Mouse (Mus musculus) gastrocnemius, postnatal 14 days (tissue): Measurements from ENCODE around the gene Prkg2. TPM values are rescaled to one million over a fixed set of nuclear protein-coding genes. Genes with fewer than 3 reads are reported as not detected.

Experiments
- DNase-seq: peaks from one replicate; pipeline ENCODE4 v3.0.0; 2021; ENCODE audit warnings: mixed read lengths
- intact Hi-C: fragments of 180-260 bp; cut with DNase I; formaldehyde crosslinking; loops from one replicate; pipeline ENCODE4 v1.15.1; 2025; ENCODE audit warnings: low total_unique reads
- long read RNA-seq, 2 experiments: library from polyadenylated mRNA; stranded (forward); transcript quantifications; one replicate each; pipeline ENCODE4 v2.0.0; 2021
- total RNA-seq, 2 experiments: library from RNA; stranded (reverse); gene quantifications; 2 replicates each; pipeline ENCODE4 v1.2.3; 2021

Gene Prkg2
- under 1 TPM; 0.73 to 0.90 TPM for total RNA-seq
- long read RNA-seq, experiment 1: 0 reads
- long read RNA-seq, experiment 2, partial matches to known transcripts: 1 of 1 reads
- long read RNA-seq, experiment 2, other reads (novel, unspliced or antisense): 0 of 1 reads

- peak; percentile 41 for DNase-seq
Measured at GRCm38 (mm10) chr5:99036596-99037441, at the start of gene Prkg2. Gene Prkg2, minus strand, starts transcription at chr5:99037351.

DNA sequence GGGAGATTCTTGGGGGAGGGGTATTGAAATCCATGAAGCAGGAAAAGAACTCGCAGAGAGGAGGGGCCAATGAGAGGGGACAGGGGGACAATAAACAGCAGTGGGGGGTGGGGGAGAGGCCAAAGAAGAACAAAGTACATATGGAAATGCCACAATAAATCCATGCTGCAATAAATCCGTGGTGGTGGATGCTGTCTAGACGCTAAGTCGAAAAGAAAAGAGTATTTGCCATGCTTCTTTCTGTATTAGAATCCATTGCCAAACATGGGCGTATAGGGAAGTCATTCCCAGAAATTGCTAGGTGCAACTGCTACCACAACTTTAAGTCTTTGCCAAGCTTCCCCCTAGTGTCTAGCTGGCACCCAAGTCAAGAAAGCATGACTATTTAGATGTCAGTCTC is 46.8 kb upstream of the Prkg2 start:
- no peak for DNase-seq
- intact Hi-C loops: no loop called here

More at GRCm38 (mm10) chr5:99036596-99037441, at the start of gene Prkg2:
- intact Hi-C loops: no loop called here

GRCm38 (mm10) chr5:99078375-99078774 is 41.2 kb upstream of the Prkg2 start:
- intact Hi-C loops: no loop called here
- DNase-seq: no peak

DNA sequence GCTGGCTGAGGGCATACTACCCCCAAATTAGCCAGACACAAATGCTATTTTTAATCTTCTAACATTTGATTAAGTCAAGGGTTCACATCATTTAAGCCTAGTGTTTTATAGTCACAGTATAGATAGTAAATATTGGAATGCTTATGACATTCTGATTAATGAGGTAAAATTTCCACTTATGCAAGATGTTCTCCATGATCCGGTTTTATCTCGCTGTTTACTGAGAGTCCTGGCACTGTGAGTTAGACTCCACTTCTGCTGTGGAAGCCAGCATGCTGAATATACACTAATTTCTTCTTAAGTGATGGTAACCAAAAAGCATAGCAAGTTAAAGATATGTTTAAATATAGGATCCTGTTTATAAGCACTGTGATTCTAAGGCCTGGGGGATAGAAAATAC is 31.2 kb upstream of the Prkg2 start:
- no peak for DNase-seq
- intact Hi-C loops: no loop called here

DNA sequence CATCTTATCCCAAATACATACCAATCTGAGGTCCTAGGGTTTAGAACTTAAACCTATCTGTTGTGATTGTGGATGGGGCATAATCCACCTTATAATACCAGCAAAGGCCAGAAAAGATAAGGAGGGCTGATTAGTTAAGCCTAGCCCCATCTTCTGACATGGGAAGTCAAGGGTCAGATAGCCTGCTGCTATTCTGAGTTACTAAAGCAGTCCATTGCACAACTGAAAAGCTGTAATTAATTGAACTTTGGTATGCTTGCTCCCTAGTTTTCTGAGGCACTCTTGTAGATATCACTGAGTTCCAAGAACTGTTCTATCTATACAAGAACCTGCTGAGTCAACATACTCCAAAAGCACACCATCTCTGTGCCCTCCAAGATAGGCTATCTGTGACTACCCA is 25.4 kb upstream of the Prkg2 start:
- no peak for DNase-seq
- intact Hi-C loops: no loop called here

DNA sequence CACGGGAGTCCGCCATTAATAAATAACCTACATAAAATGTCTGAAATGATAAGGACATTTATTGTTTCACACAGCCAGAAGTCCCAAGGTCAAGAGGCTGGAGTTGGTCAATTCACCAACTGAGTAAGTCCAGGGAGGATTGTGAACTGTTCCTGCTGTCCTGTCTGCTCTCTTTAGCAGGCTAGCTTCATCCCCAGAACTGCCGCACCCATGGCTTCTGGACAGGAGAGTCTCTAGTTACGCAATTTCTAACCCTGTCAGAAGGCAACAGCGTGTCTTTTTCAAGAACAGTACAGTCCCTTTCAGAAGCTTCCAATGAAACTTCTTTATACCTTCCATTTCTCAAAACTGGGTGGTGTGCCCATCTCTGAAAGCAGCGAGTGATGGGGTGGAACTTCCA is 1.9 kb upstream of the Prkg2 start:
- no peak for DNase-seq
- intact Hi-C loops: no loop called here

- DNase-seq: no peak
- intact Hi-C loops: no loop called here
Measured at GRCm38 (mm10) chr5:99037442-99037811, 276 bp upstream of the Prkg2 start.

DNA sequence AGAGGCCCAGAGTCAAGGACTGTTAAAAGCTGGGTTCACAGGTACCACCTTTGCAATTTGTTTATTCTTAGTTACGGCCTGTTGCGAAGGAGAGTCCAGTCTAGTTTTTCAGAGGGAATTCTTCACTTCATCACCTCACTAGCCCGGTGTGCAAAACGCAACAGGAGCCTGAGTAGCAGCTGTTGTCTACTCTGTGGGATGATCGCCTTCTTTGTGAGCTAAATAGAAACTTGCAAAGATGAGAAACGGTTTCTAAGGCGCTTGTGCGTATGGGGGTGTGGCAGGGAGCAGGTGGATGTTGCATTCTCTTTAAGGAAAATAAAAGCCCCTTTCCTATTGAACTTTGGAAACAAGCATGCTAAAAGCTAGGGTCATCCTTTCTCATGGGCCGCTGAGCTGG is 1.2 kb downstream of the Prkg2 start:
- DNase-seq: no peak
- intact Hi-C loops: no loop called here

- intact Hi-C loops: no loop called here
- no peak for DNase-seq
Measured at GRCm38 (mm10) chr5:99031551-99032149, 5.5 kb downstream of the Prkg2 start.

GRCm38 (mm10) chr5:99026343-99026742 is 10.8 kb downstream of the Prkg2 start:
- intact Hi-C loops: no loop called here
- DNase-seq: no peak

GRCm38 (mm10) chr5:99019709-99020108 is 17.4 kb downstream of the Prkg2 start:
- intact Hi-C loops: no loop called here
- no peak for DNase-seq

GRCm38 (mm10) chr5:99015140-99015539 is 22.0 kb downstream of the Prkg2 start:
- intact Hi-C loops: no loop called here
- DNase-seq: no peak

DNA sequence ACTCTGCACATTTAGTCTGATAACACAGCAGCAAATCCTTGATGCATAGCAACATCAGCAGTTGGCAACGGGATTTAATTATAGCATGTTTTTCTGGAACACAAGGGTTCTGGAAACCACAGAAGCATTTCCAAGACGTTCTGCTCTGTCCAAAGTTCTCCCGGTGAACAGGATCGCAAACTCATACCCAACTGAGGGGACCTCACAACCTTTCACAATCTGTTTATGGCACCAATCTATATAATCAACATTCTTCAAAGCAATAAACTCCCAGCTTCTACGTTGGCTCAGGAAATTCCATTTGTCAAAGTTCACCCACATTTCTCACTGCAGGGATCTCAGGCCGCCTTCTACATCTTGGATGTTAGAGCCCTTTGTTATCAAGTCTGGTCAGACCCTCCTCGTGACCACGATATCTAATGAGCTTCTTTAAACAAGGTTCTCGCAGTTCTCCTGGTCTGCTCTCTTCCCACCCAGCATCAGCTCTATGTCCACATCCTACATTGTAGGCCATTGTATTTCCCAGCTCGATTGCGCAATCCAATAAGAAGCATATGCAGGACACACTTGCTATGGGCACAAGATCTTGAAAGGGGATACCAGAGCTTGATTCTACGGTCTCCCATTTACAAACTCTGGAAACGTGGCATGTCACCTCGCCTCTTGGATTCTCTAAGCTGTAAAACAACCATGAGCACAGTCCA is 26.6 kb downstream of the Prkg2 start:
- no peak for DNase-seq
- intact Hi-C loops: no loop called here

DNA sequence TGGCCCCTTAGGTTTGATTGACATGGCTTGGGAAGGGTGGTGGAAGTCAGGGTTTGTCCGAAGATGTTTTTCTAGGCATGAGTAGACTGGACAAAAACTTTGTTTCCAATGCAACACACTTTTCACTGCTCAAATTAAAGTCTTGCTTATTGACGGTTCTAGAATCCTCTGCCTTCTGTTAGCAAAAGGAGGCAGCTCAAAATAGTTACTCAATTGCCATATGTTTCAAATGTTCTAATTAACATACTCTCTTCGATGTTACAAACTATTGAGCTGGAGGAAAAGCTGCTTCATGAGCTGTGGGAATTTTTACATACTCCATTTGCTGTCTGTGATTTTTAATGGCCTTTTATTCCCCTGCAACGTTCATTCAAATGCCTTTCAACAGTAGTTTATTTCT is 39.0 kb downstream of the Prkg2 start:
- no peak for DNase-seq
- intact Hi-C loops: no loop called here

GRCm38 (mm10) chr5:98995767-98996166 is 41.4 kb downstream of the Prkg2 start:
- intact Hi-C loops: no loop called here
- no peak for DNase-seq

DNA sequence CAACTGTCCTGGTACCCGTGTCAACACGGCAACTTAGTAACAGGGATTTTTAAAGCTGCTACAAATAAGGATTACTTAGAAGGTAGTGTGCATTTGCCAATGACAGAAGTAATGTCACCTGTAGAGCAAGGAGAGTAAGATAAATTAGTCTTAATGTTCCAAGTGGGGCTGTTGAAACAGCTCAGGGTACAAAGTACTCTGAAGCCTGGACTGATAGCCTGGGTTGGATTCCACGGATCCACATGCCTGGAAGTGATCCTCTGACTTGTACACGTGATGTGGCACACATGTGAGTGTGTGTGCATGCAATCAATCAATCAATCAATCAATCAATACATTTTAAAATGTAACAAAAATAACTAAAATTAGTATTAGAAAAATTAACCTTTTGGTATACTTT is 45.6 kb downstream of the Prkg2 start:
- DNase-seq: no peak
- intact Hi-C loops: no loop called here

DNA sequence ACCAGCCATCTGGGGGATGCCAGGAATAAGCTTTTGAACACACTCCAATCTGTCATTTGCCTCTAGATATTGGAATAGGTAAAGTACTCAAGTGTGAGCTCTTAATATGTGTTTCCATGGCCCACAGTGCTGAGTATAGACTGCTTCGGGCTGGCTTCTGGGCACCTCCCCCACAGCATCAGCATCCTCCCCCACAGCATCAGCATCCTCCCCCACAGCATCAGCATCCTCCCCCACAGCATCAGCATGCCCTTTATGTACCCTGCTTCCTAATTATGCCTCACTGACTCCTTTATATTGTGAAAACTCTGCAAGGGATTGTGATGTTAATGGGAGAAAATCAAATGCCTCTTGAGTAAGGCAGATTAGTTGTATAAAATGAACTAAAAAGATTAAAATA is 49.5 kb downstream of the Prkg2 start:
- no peak for DNase-seq
- intact Hi-C loops: no loop called here

DNA sequence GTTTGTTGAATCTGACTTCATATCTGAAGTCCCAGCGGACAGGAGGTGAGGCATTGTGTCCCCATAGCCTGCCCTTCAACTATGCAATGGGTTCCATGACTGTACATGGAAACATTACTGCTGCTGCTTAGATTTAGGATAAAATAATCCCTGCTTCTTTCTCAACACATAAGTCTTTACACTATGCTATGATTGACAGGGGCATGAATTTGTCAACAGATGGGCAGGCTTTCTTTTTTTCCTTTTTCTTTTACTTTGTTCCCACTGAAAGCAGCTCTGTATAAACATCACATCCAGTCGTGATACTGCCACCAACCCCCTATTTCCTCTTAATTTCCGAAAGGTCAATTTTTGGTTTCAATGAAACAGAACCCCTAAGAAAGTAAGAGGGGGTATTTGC is 50.0 kb downstream of the Prkg2 start:
- intact Hi-C loops: no loop called here

GRCm38 (mm10) chr5:98986459-98986858 is 50.7 kb downstream of the Prkg2 start:
- DNase-seq: no peak
- intact Hi-C loops: no loop called here

More for the DNA sequence above, 50.0 kb downstream of the Prkg2 start:
- no peak for DNase-seq

DNA sequence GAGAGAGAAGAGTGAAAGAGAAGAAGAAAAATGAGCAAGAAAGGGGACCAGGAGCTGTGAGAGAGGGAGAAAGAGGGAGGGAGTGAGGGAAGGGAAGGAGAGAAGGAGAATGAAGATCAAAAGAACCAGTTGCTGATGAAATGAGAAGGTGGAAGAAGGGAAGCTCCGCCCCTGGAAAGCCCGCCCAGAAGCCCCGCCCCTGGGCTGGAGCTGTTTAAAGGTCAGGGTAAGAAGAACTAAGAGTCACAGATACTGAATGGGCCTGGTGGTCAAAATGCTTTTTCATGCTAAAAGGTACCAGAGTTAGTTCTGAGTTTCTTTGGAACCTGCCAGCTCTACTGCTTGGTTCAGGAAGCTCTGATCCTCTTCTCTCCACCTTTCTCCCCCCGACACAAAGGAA is 51.1 kb downstream of the Prkg2 start:
- no peak for DNase-seq
- intact Hi-C loops: no loop called here
